1 mouse cellular context compared by ENCODE assay signal in genomic region chr8:71370711-71371235, GRCm38 (mm10).
TF ChIP-seq lines count a peak whose summit lies in the region.

No protein-coding gene starts in this region.

TF ChIP-seq in CH12.LX, 34 proteins besides CTCF, POLR2A, EP300 and RAD21:
- TF ChIP-seq USF1 (IDR thresholded peaks at IDR 0.05; ENCODE audit: low read depth, low read length) = no peak
- no peak for TF ChIP-seq NELFE (IDR thresholded peaks at IDR 0.05; ENCODE audit: low read depth, low read length)
- no peak for TF ChIP-seq NRF1 (IDR thresholded peaks at IDR 0.05; ENCODE audit: low read depth, low read length)
- TF ChIP-seq E2F4 (IDR thresholded peaks at IDR 0.05; ENCODE audit: insufficient replicate concordance, low read depth, low read length) = no peak
- TF ChIP-seq KAT2A (IDR thresholded peaks at IDR 0.05; ENCODE audit: insufficient replicate concordance, low read length) = no peak
- TF ChIP-seq ZNF384 (IDR thresholded peaks at IDR 0.05; ENCODE audit: low read depth, low read length) = peak; percentile 80
- no peak for TF ChIP-seq JUN (IDR thresholded peaks at IDR 0.05; ENCODE audit: insufficient read depth, low read depth, low read length)
- no peak for TF ChIP-seq UBTF (IDR thresholded peaks at IDR 0.05; ENCODE audit: low read depth, low read length)
- no peak for TF ChIP-seq MAZ (IDR thresholded peaks at IDR 0.05; ENCODE audit: low read depth, low read length)
